Mouse (Mus musculus): Measurements from ENCODE around the gene Nol12.

Gene Nol12

GRCm38 (mm10) chr15:78956351-78956750 lies 21.6 kb downstream of the Nol12 start:
- DNase-seq = no peak

- DNase-seq = no peak
These were observed 22.3 kb downstream of the Nol12 start for GRCm38 (mm10) chr15:78957021-78957420.

GRCm38 (mm10) chr15:78959537-78959936 lies 24.8 kb downstream of the Nol12 start:
- no peak for DNase-seq

GRCm38 (mm10) chr15:78960088-78960487 lies 25.4 kb downstream of the Nol12 start:
- DNase-seq = no peak

DNA sequence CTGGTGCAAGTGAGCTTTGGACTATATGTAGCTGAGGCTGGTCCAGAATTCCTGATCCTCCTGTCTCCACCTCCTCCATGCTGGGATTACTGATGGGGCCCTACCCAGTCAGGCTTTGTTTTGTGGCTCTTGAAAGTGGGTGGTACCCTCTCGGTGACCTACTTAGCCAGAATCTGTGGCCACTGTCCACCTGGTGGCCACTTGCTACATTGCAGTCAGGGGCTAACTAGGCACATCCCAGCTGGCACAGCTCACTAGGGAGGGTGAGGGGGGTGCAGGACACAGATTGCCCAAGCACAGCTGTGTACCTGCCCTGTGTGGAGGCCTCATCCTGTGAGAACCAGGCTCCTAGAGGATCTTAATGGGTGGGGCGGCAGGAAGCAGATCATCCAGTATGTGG lies 28.2 kb downstream of the Nol12 start:
- DNase-seq = peak; percentile 85

DNA sequence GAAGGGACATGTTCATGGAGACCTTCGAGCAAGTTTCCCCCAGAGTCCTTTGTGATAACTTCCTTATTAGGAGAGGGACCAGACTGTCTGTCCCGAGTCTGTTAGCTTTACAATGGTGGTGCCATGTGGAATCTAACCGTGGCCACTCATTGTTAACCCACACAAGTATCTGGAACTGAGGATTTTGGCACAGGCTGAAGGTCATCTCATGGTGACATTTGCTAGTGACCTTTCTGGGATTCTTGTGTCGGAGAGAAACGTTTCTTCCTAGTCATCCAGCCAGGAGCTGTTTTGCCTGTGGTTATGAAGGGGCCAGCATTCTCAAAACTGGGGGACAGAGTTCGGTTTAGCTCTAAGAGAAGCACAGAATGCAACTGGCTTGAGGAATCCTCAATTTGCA lies 36.9 kb downstream of the Nol12 start:
- DNase-seq = no peak

DNA sequence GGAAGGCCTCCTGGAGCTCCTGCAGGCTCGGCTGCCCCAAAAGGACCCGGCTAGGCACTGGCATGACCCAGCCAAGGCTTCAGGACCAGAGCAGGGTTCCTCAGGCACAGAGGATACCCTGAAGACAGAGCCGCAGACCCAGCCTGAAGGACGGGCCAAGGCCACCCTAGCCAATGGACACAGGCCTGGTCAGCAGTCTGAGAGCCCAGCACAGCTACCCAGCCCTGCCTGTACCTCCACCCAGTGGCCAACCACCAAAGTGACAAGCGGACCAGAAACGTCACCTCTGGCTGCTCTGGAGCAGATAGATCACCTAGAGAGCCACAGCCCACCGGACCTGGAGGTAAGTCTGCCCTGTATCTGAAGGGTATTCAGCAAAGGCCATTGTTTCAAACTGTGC lies 39.2 kb downstream of the Nol12 start:
- DNase-seq = peak; percentile 46

DNA sequence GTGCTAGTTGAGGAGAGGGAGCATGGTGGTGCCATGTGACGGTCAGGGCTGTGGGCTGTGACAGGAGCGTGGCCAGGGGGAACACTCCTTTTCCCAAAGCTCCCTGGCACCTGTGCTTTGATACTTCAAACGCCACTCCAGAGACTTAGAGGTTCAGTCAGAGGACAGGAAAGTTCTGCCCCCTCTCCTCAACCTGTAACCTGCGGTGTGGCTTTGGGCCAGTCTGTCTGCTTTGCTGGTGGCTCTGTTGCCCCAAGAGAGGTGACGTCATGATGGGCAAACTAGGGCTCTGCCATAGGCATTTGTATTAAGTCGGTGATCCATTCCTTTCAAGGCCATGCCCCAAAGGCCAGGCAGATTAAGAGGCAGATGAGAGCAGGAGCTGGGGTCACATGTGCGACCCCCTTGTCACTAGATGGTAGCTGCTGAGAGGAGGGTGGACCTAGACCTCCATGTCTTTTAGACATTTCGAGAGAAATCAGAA lies 43.0 kb downstream of the Nol12 start:
- no peak for DNase-seq

GRCm38 (mm10) chr15:78978875-78979274 lies 44.1 kb downstream of the Nol12 start:
- peak; percentile 83 for DNase-seq

DNA sequence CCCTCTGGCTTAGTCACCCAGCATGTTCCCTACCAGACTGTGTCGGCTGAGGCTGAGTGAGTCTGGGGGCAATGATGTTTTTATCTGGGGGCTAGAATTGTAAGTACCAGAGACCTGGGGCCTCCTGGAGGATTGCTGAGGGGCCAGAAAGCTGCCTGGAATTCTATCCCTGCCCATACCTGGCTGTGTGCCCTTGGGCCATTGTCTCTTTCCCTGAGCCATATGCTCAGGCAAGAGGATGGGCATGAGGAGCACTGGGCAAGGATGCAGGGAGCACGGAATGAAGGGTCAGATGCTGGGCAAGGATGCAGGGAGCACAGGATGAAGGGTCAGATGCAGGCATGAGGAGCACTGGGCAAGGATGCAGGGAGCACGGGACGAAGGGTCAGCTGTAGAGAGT lies 45.4 kb downstream of the Nol12 start:
- no peak for DNase-seq

DNA sequence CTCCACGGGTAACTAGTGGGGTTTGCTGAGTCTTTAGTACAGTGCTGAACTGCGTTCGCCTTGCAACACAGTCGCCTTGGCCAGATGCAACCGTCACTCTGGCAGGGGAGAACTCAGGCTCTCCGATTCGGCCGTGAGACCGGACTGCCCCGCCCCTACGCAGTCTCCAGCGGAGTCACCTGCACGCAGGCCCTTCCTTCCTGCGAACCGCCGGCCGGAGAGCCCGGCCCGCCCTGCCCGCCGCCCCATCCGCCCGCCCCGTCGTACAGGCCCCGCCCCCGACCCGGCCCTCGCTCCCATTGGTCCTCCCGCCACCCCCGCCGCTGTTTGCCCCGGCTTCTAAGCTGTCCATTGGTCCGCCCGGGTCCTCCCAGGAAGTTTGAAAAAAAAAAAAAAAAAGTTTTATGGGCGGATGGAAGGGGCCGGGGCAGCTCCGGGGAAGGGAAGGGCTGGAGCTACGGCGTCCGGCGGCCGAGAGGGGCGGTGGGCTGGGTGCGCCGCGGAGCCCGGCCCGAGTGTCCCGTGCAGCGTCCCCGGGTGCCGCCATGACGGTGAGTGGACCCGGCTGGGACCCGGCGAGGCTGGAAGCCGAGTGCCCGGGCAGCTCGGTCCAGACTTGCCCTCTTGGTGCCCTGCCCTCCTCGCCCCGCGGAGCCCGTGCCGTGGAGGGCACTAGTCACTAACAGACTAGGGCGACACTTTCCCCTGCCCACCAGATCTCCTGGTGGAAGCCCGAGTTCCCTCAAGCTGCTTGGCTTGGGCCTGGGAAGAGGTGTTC lies 48.1 kb downstream of the Nol12 start:
- DNase-seq = peak; percentile 97

DNA sequence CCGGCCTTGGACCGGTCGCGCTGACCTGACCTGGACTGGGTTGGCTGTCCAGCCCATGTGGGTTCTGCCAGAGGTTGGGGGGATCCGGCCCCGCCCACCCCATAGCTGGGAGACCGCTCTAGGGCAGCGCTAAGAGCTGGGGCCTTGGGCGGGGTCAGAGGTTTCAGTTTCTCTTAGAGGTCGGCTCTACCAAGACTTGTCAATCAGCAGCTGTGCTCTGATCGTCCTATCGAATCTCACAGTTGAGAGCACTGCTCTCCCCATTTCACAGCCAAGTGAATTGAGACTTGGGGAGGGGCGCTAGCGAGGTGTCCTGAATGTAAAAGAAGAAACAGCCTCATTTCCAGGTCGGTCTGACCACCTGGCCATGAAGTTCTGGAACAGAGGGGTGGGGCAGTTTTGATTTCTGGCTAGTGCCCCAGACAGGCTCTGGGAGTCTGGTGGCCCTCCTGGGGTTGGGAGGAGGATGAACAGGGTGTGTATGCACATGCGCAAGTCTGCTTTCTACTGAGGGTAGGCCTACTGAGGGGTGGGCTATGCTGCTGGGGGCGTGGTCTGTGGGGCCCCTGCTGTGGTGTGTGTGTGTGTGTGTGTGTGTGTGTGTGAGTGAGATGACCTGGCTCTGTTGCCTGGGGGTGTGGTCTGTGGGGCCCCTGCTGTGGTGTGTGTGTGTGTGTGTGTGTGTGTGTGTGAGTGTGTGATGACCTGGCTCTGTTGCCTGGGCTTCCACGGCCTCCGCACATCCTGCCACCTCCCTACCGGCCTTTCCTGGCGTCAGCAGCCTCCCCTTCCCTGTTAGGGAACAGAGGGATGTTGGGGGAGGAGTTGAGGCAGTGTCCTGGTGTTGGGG lies 48.9 kb downstream of the Nol12 start:
- DNase-seq = peak; percentile 80

GRCm38 (mm10) chr15:78984286-78984778 lies 49.6 kb downstream of the Nol12 start:
- DNase-seq = no peak

DNA sequence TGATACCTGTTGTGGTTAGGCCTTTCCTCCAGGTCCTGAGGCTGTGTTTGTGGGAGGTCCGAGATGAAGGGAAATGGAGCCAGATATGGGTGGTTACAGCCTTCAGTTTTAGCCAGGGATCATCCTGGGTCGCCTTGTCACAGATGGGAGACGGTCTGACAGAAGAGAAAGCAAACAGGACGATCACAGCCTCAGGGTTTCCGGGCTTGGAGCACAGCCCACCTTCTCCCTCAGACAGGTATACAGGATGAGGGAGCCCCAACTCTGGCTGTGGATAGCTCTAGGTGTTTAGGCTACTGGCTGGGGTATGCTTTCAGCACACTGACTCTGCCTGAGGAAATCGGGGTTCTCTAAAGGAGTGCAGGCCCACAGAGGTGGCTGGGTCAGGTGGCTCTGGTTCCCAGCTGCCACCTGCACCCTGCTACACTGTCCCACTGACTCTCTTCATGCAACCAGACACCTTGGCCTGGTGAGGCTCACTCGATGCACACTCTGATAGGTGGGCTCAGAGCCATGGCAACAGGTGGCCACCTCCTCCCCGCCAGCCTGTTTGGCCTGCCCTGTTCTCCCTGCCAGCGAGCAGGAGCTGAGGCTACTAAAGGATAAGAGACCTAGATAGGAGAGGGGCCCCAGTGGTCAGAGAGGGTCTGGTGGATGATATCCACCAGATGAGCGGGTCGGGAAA lies 51.9 kb downstream of the Nol12 start:
- DNase-seq = peak; percentile 43

- DNase-seq = peak; percentile 82
These were observed 53.8 kb downstream of the Nol12 start for GRCm38 (mm10) chr15:78988499-78988971.

- DNase-seq = no peak
These were observed 54.7 kb downstream of the Nol12 start for GRCm38 (mm10) chr15:78989152-78990092.

DNA sequence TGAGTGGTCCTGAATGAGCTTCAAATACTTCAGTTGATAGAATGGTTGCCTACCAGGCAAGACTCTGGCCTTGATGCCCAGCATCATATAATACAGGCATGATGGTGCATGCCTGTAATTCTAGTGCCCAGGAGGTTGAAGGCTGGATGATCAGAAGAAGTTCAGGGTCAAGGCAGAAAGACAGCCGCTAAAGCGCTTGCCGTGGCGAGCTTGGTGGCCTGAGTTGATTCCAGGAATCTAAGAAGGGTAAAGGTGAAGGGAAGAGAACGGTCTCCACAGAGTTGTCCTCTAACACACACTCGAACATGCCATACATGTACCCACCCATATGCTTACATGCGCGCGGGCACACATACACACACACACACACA lies 55.3 kb downstream of the Nol12 start:
- no peak for DNase-seq

DNA sequence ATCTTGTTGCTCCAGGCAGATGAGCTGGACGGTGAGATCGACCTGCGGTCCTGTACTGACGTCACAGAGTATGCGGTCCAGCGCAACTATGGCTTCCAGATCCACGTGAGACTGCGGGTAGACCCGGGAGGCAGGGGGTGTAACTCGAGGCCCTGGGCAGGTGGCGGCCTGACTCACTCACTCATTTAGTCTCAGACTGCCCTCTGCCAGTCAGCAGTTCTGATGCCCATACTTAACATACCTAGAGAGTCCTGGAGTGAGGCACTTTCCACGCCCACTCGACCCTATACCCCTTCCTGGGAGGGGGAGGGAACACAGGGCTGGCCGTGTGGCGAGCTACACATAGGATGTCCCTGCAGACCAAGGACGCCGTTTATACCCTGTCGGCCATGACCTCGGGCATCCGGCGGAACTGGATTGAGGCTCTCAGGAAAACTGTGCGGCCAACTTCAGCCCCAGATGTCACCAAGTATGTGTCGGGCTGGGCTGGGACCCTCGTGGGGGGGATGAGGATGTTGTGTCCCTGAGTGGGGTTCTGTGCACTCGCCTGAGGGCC lies 56.3 kb downstream of the Nol12 start:
- peak; percentile 34 for DNase-seq

GRCm38 (mm10) chr15:78992235-78992634 lies 57.5 kb downstream of the Nol12 start:
- DNase-seq = no peak

DNA sequence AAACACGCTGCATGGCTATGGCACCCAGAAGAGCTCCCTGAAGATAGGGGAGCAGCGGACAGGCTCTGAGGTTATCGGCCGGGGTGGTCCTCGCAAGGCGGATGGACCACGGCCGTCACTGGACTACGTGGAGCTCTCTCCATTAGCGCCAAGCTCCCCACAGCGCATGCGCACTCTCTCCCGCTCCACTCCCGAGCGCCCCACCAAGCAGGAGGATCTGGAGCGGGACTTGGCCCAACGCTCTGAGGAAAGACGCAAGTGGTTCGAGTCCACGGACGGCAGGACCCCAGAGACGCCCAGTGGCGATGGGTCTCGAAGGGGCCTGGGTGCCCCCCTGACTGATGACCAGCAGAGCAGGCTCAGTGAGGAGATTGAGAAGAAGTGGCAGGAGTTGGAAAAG lies 58.2 kb downstream of the Nol12 start:
- DNase-seq = no peak
